Mouse (Mus musculus) kidney, embryonic 16.5 days (tissue): Measurements from ENCODE around the gene Cpsf6. TPM values are rescaled to one million over a fixed set of nuclear protein-coding genes. Genes with fewer than 3 reads are reported as not detected.
A peak's percentile ranks its signal among the peaks of the same experiment; 100 is the strongest.

Experiments
- ATAC-seq: fragments of 200-750 bp; cut with Nextera tagmentation; 2 replicates; pipeline ENCODE4 v1.8.0; 2017; ENCODE audit warnings: moderate TSS enrichment; ENCODE audit not compliant: low FRiP score, low TSS enrichment
- H3K27ac ChIP-seq: fragments of 300-500 bp; sonication (generic); 2 replicates; pipeline ENCODE4 v1.5.1; 2014; ENCODE audit warnings: low read length
- H3K27me3 ChIP-seq: fragments of 300-500 bp; sonication (generic); 2 replicates; pipeline ENCODE4 v1.6.1; 2014; ENCODE audit warnings: low read length, control low read depth, mixed read lengths; ENCODE audit not compliant: insufficient read depth
- H3K36me3 ChIP-seq: fragments of 300-500 bp; sonication (generic); 2 replicates; pipeline ENCODE4 v1.6.1; 2014; ENCODE audit warnings: low read length, control low read depth, mixed read lengths; ENCODE audit not compliant: insufficient read depth
- H3K4me1 ChIP-seq: fragments of 300-500 bp; sonication (generic); 2 replicates; pipeline ENCODE4 v1.6.1; 2014; ENCODE audit warnings: low read length, control low read depth, mixed read lengths; ENCODE audit not compliant: insufficient read depth
- H3K4me2 ChIP-seq: fragments of 300-500 bp; sonication (generic); replicated peaks from 2 replicates; pipeline ENCODE4 v1.6.1; 2014; ENCODE audit warnings: low read depth, low read length
- H3K4me3 ChIP-seq: fragments of 300-500 bp; sonication (generic); 2 replicates; pipeline ENCODE4 v1.5.1; 2014; ENCODE audit warnings: mild to moderate bottlenecking, low read length
- H3K9ac ChIP-seq: fragments of 300-500 bp; sonication (generic); replicated peaks from 2 replicates; pipeline ENCODE4 v1.6.1; 2014; ENCODE audit warnings: low read length
- H3K9me3 ChIP-seq: fragments of 300-500 bp; sonication (generic); 2 replicates; pipeline ENCODE4 v1.6.1; 2016; ENCODE audit warnings: low read length, control low read depth
- WGBS: fragments of 180-500 bp; shearing (Covaris S2); extraction: QIAGEN DNeasy Blood & Tissue Kit; methylation state at CpG from one replicate; pipeline ENCODE4 v1.1.7; 2014; 5-methylcytosine and 5-hydroxymethylcytosine counted together
- polyA plus RNA-seq: library from polyadenylated mRNA; unstranded; fragments of >200 nt; fragmentation: Nextera tagmentation; extraction: Ambion mirVana; gene quantifications from 2 replicates; pipeline ENCODE4 v1.2.1, GENCODE M21; 2015

Cpsf6 gene
- polyA plus RNA-seq, 1 experiment from 2014 or later = 151 TPM

GRCm38 (mm10) chr10:117400246-117400954 lies 20.6 kb upstream of the Cpsf6 start:
- H3K9me3 ChIP-seq = no peaks in the 10 kb centered on the region
- H3K4me3 ChIP-seq = no peak overlapping the region
- ATAC-seq = no peak
- 86% methylated on average over 4 of the region's 4 CpGs for WGBS
- no peaks in the 10 kb centered on the region for H3K36me3 ChIP-seq
- no peak overlapping the region for H3K9ac ChIP-seq
- H3K27ac ChIP-seq = no peak overlapping the region
- no peak overlapping the region for H3K4me2 ChIP-seq
- H3K4me1 ChIP-seq = peaks cover 6% of the 10 kb centered on the region; the same call in 1 of the 2 replicates
- H3K27me3 ChIP-seq = no peaks in the 10 kb centered on the region

GRCm38 (mm10) chr10:117399839-117400238 lies 20.0 kb upstream of the Cpsf6 start:
- H3K9ac ChIP-seq = no peak overlapping the region
- no peaks in the 10 kb centered on the region for H3K36me3 ChIP-seq
- 90% methylated on average over 3 of the region's 3 CpGs for WGBS
- no peaks in the 10 kb centered on the region for H3K9me3 ChIP-seq
- H3K4me3 ChIP-seq = no peak overlapping the region
- no peaks in the 10 kb centered on the region for H3K27me3 ChIP-seq
- no peak overlapping the region for H3K4me2 ChIP-seq
- no peak for ATAC-seq
- H3K4me1 ChIP-seq = peaks cover 6% of the 10 kb centered on the region; the same call in 1 of the 2 replicates
- H3K27ac ChIP-seq = no peak overlapping the region

DNA sequence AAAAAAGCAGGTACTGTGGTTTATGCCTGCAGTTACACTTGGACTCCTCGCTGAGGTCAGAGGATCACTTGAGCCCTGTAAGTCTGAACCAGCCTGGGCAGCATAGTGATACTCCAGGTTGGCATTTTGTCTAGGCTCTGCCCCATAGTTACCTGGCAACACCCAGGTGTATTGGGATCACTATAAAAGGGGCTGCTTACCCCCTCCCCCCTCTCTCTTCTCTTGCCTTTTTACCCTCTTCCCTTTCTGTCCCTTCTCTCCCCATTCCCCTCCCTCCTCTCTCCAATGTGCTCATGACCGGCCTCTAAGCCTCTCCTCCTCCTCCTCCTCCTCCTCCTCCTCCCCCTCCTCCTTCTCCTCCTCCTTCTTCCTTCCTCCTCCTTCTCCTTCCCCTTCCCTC lies 19.4 kb upstream of the Cpsf6 start:
- H3K36me3 ChIP-seq = no peaks in the 10 kb centered on the region
- no peak overlapping the region for H3K4me3 ChIP-seq
- no peak overlapping the region for H3K4me2 ChIP-seq
- no peak overlapping the region for H3K9ac ChIP-seq
- H3K27me3 ChIP-seq = no peaks in the 10 kb centered on the region
- no peak overlapping the region for H3K27ac ChIP-seq
- ATAC-seq = no peak
- H3K4me1 ChIP-seq = peaks cover 6% of the 10 kb centered on the region; the same call in 1 of the 2 replicates
- H3K9me3 ChIP-seq = no peaks in the 10 kb centered on the region
- 43% methylated on average over 2 of the region's 2 CpGs for WGBS

- Histone ChIP-seq H3K27ac (no peak overlapping the region), H3K4me1 (peaks cover 6% of the 10 kb centered on the region; the same call in 1 of the 2 replicates)
- WGBS = 69% methylated on average over 18 of the region's 18 CpGs
Observed at GRCm38 (mm10) chr10:117398044-117398780, 18.4 kb upstream of the Cpsf6 start.

GRCm38 (mm10) chr10:117397106-117397625 lies 17.4 kb upstream of the Cpsf6 start:
- no peak for ATAC-seq
- no peak overlapping the region for H3K9ac ChIP-seq
- peaks cover 6% of the 10 kb centered on the region; the same call in 1 of the 2 replicates for H3K4me1 ChIP-seq
- 60% methylated on average over 9 of the region's 10 CpGs for WGBS
- peak overlapping the region; percentile 12 for H3K4me3 ChIP-seq
- H3K27me3 ChIP-seq = no peaks in the 10 kb centered on the region
- H3K9me3 ChIP-seq = no peaks in the 10 kb centered on the region
- peak overlapping the region; percentile 44 for H3K4me2 ChIP-seq
- H3K36me3 ChIP-seq = no peaks in the 10 kb centered on the region
- no peak overlapping the region for H3K27ac ChIP-seq

More at GRCm38 (mm10) chr10:117398044-117398780, 18.4 kb upstream of the Cpsf6 start:
- Histone ChIP-seq H3K4me3 (no peak overlapping the region), H3K9ac (no peak overlapping the region), H3K27me3 (no peaks in the 10 kb centered on the region), H3K36me3 (no peaks in the 10 kb centered on the region), H3K9me3 (no peaks in the 10 kb centered on the region), H3K4me2 (no peak overlapping the region)
- no peak for ATAC-seq

GRCm38 (mm10) chr10:117396386-117397048 lies 16.7 kb upstream of the Cpsf6 start:
- Histone ChIP-seq H3K4me2 (peak overlapping the region; percentile 44), H3K27ac (no peak overlapping the region), H3K36me3 (no peaks in the 10 kb centered on the region), H3K4me1 (peaks cover 6% of the 10 kb centered on the region; the same call in 1 of the 2 replicates), H3K27me3 (no peaks in the 10 kb centered on the region), H3K4me3 (peak overlapping the region; percentile 12), H3K9me3 (no peaks in the 10 kb centered on the region), H3K9ac (no peak overlapping the region)
- ATAC-seq = no peak
- WGBS = 23% methylated on average over 18 of the region's 18 CpGs

DNA sequence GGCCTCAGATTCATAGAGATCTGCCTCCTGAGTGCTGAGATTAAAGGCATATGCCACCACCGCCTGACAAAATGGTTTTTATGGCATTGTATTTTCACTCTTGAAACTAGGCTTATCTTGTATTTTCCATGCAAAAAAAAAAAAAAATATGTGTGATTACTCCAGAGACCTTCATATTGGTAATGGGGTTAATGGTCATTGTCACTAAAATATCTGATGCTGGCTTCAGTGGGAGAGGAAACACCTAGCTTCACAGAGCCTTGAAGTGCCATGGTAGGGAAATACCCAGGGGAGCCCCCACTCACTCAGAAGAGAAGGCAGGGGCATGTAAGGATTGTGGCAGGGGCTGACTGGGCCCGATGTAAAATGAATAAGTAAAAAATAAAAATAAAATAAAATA lies 16.0 kb upstream of the Cpsf6 start:
- ATAC-seq = no peak
- no peaks in the 10 kb centered on the region for H3K27me3 ChIP-seq

GRCm38 (mm10) chr10:117394738-117395550 lies 15.1 kb upstream of the Cpsf6 start:
- Histone ChIP-seq H3K9me3 (no peaks in the 10 kb centered on the region), H3K4me3 (no peak overlapping the region), H3K4me1 (peaks cover 6% of the 10 kb centered on the region; the same call in 1 of the 2 replicates), H3K27me3 (no peaks in the 10 kb centered on the region; the same call in 1 of the 2 replicates), H3K27ac (no peak overlapping the region), H3K4me2 (no peak overlapping the region), H3K9ac (no peak overlapping the region), H3K36me3 (no peaks in the 10 kb centered on the region)
- WGBS = 78% methylated on average over 3 of the region's 3 CpGs
- no peak for ATAC-seq

More for the DNA sequence above, 16.0 kb upstream of the Cpsf6 start:
- no peaks in the 10 kb centered on the region for H3K9me3 ChIP-seq
- 93% methylated on average over 2 of the region's 2 CpGs for WGBS
- no peak overlapping the region for H3K27ac ChIP-seq
- H3K9ac ChIP-seq = no peak overlapping the region
- no peak overlapping the region for H3K4me3 ChIP-seq
- H3K4me2 ChIP-seq = no peak overlapping the region
- no peaks in the 10 kb centered on the region for H3K36me3 ChIP-seq
- peaks cover 6% of the 10 kb centered on the region; the same call in 1 of the 2 replicates for H3K4me1 ChIP-seq

GRCm38 (mm10) chr10:117393891-117394395 lies 14.1 kb upstream of the Cpsf6 start:
- Histone ChIP-seq H3K27me3 (no peaks in the 10 kb centered on the region; the same call in 1 of the 2 replicates), H3K4me2 (peak overlapping the region; percentile 80), H3K9ac (peak overlapping the region; percentile 67), H3K4me3 (peak overlapping the region; percentile 48), H3K4me1 (peaks cover 6% of the 10 kb centered on the region; the same call in 1 of the 2 replicates), H3K27ac (no peak overlapping the region), H3K36me3 (no peaks in the 10 kb centered on the region), H3K9me3 (no peaks in the 10 kb centered on the region)
- no peak for ATAC-seq
- WGBS = 57% methylated on average over 11 of the region's 11 CpGs
